Mouse (Mus musculus): ENCODE data around the gene Trir. TPM values are rescaled to one million over a fixed set of nuclear protein-coding genes. Genes with fewer than 3 reads are reported as not detected.
A peak's percentile ranks its signal among the peaks of the same experiment; 100 is the strongest.

The Trir gene
- polyA plus RNA-seq, 1 experiment from 2014 or later: 110 TPM

DNA sequence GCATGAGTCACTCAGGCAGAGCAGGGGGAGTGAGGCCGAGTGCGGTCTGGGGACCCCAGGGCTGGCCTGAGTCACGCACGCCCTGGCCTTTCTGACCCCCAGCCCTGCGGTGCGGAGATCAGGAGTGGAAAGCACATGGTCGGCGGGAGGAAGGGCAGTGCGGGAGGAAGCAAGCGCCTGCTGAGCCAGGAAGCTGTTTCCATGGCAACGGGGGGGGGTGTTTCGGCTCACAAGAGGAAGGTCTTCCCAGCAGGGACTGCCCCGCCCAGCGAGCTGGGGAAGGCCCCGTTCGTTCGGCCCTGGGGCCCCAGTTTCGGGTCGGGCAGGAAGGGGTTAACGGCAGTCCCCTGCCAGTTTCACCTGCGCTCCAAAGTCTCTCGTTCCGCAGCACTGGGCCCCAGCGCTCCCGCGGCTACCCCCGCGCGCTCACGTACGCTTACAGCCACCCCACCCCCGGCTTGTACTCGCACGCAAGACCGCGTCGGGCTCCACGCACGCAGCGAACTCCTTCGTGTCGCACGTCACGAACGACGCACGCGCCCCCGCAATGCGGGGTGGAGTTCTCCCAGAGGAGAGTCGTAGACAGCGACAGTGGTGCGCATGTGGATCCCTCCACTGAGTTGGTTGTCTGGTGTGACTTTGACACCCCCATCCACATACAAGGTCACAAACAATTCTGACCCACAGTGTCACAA, 40.8 kb upstream of the Trir start:
- Histone ChIP-seq H3K27me3 (replicated peaks) (no peaks in the 10 kb centered on the region), H3K36me3 (no peaks in the 10 kb centered on the region), H3K4me2 (replicated peaks) (peak overlapping the region; percentile 99), H3K4me1 (replicated peaks) (peaks cover 54% of the 10 kb centered on the region), H3K9me3 (no peaks in the 10 kb centered on the region), H3K9ac (peak overlapping the region; percentile 56), H3K4me3 (replicated peaks) (peak overlapping the region; percentile 51), H3K27ac (peak overlapping the region; percentile 88)
- under 1% methylated on average over 53 of the region's 53 CpGs for WGBS
- ATAC-seq: peak; percentile 50

DNA sequence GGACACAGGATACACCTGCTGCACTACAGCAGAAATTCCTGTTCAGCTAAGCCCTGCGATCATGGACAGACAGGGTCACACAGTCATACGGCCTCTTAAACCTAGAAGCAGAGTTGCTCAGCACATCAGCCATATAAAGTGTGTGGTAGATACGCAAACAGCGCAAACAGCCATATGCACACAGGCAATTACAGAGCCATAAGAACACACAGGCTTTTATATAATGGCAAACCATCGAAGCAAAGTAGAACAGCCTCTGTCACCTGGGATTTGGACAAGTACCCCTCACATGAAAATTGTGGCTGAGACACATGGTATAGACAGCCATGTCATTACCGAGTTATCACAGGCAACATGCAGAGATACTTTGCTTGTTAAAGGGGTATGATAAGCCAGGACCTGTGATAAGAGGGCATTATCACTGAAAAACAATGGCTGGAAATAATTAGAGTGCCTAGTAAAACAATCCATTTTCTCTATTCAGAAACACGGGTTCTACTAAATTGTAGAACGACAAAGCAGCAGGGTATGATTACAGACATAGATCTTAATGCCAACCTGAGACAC, 40.2 kb upstream of the Trir start:
- Histone ChIP-seq H3K27ac (peak overlapping the region; percentile 88), H3K36me3 (no peaks in the 10 kb centered on the region), H3K4me2 (replicated peaks) (peak overlapping the region; percentile 99), H3K27me3 (replicated peaks) (no peaks in the 10 kb centered on the region), H3K4me1 (replicated peaks) (peaks cover 54% of the 10 kb centered on the region), H3K4me3 (replicated peaks) (peak overlapping the region; percentile 51), H3K9ac (peak overlapping the region; percentile 56), H3K9me3 (no peaks in the 10 kb centered on the region)
- 32% methylated on average over 8 of the region's 8 CpGs for WGBS
- ATAC-seq: no peak

DNA sequence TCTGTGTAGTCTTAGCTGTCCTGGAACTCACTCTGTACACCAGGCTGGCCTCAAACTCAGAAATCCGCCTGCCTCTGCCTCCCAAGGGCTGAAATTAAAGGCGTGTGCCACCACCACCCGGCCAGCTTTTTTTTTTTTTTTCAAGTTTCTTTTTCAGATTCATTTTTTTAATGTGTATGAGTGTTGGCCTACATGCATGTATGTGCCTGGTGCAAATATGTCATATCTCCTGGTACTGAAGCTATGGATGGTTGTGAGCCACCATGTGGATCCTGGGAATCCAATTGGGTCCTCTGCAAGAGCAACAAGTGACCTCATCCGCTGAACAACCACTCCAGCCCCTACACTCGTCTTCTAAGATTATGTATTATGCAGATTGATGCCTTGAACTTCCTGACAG, 39.2 kb upstream of the Trir start:
- H3K36me3 ChIP-seq: no peaks in the 10 kb centered on the region
- H3K9ac ChIP-seq: no peak overlapping the region
- H3K4me1 ChIP-seq (replicated peaks): peaks cover 45% of the 10 kb centered on the region
- 78% methylated on average over 5 of the region's 5 CpGs for WGBS
- H3K9me3 ChIP-seq: no peaks in the 10 kb centered on the region
- H3K27ac ChIP-seq: peak overlapping the region; percentile 88; the same call in 1 of the 2 replicates
- no peak overlapping the region for H3K4me3 ChIP-seq (replicated peaks)
- no peak overlapping the region for H3K4me2 ChIP-seq (replicated peaks)
- no peak for ATAC-seq
- H3K27me3 ChIP-seq (replicated peaks): no peaks in the 10 kb centered on the region

DNA sequence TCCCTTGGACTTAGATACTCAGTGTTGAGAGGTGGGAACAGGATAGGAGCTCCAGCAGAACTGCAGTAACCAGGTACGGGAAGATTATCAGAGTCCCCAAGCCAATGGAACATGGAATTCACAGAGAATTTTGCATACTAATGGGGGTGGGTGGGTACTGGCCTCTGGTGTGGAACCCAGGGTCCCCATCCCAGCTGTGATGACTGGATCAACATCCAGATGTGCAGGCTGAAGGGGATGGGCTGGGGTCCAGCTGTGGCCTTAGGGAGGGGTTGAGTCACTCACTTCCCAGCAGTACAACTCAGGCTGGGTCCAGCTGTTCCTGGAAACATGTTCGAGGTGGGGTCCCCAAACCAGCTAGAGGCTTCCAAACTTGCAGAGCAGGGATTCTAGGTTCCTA, 38.7 kb upstream of the Trir start:
- ATAC-seq: no peak
- H3K4me2 ChIP-seq (replicated peaks): no peak overlapping the region
- H3K36me3 ChIP-seq: no peaks in the 10 kb centered on the region
- peaks cover 41% of the 10 kb centered on the region for H3K4me1 ChIP-seq (replicated peaks)
- no peak overlapping the region for H3K4me3 ChIP-seq (replicated peaks)
- H3K27me3 ChIP-seq (replicated peaks): no peaks in the 10 kb centered on the region
- H3K27ac ChIP-seq: no peak overlapping the region
- no peak overlapping the region for H3K9ac ChIP-seq
- H3K9me3 ChIP-seq: no peaks in the 10 kb centered on the region
- WGBS: 64% methylated on average over 2 of the region's 2 CpGs

DNA sequence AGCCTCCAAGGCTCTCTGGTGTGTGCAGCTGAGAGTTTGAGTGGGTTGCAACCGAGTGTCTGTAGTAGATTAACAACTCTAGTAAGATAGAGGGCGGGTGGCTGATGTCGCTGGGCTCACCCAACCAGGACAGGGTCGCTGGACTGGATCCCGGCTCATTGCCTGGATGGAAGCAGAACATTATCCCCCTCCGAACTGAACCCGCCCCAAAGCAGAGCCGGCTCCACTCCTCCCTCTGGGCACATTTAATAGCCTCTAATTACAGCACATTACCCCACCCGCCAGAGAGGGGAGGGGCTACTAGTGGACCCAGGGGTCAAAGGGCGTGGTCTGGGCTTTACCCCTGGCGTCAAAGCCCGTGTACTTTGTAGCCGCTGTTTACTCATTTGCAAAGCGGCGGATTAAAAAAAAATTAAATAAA, 37.3 kb upstream of the Trir start:
- peak overlapping the region; percentile 70 for H3K27ac ChIP-seq
- no peaks in the 10 kb centered on the region for H3K36me3 ChIP-seq
- H3K4me1 ChIP-seq (replicated peaks): peaks cover 35% of the 10 kb centered on the region
- 11% methylated on average over 15 of the region's 15 CpGs for WGBS
- H3K4me2 ChIP-seq (replicated peaks): peak overlapping the region; percentile 83
- H3K27me3 ChIP-seq (replicated peaks): no peaks in the 10 kb centered on the region
- H3K4me3 ChIP-seq (replicated peaks): peak overlapping the region; percentile 54; the same call in 1 of the 2 replicates
- no peak for ATAC-seq
- no peaks in the 10 kb centered on the region for H3K9me3 ChIP-seq
- peak overlapping the region; percentile 33; the same call in 1 of the 2 replicates for H3K9ac ChIP-seq

DNA sequence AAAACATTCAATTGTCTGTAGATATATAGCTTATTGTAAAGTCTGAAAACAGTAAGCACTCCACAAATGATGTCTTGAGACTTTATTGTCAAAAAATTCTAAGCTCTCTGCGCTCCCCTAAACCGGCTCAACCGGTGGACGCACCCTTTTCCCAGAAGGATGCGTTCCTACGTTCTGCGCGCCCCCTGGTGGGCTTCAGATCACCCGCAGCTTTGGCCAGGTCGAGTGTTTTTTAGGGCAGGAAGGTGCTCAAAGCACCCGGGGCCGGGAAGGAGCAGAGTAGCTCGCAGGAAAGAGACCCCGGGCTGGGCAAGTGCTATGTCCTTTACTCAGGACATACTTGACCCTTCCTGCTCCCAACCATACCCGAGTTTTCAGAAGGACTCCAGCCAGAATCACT, 36.8 kb upstream of the Trir start:
- H3K4me1 ChIP-seq (replicated peaks): peaks cover 30% of the 10 kb centered on the region
- peak; percentile 62 for ATAC-seq
- no peaks in the 10 kb centered on the region for H3K9me3 ChIP-seq
- WGBS: under 1% methylated on average over 15 of the region's 15 CpGs
- H3K4me2 ChIP-seq (replicated peaks): peak overlapping the region; percentile 83
- H3K27me3 ChIP-seq (replicated peaks): no peaks in the 10 kb centered on the region
- peak overlapping the region; percentile 75 for H3K27ac ChIP-seq
- peak overlapping the region; percentile 54 for H3K4me3 ChIP-seq (replicated peaks)
- no peaks in the 10 kb centered on the region for H3K36me3 ChIP-seq
- peak overlapping the region; percentile 63 for H3K9ac ChIP-seq

DNA sequence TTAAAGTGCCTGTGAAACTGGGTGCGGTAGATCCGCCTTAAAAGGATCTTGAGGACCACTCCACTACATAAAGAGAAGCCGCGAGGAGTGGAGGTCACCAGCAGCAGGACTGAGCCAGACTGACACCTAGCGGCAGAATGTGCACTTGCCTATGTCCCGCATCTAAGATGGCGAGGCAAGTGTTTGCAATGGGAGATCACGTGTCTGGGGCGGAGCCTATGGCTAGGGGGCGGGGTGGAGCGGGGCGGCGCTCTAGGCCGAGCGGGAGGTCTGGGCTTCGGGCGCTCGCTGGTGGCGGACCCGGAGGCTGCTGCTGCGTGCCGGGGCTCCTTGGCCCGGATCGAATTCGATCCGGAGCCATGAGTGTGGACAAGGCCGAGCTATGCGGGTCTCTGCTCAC, 36.3 kb upstream of the Trir start, which contains the start of gene Hook2:
Gene Hook2 (plus strand): TSS at position 255 of the 400 bp plus-strand sequence.
- peak within 1 kb of the TSS; percentile 63 for H3K9ac ChIP-seq
- H3K4me1 ChIP-seq (replicated peaks): peaks cover 25% of the 10 kb centered on the region
- peak within 1 kb of the TSS; percentile 54 for H3K4me3 ChIP-seq (replicated peaks)
- peak within 1 kb of the TSS; percentile 90 for H3K27ac ChIP-seq
- no peaks in the 10 kb centered on the region for H3K9me3 ChIP-seq
- WGBS: under 1% methylated on average over 28 of the region's 28 CpGs
- peak within 1 kb of the TSS; percentile 83 for H3K4me2 ChIP-seq (replicated peaks)
- no peaks in the 10 kb centered on the region for H3K36me3 ChIP-seq
- peak; percentile 87 for ATAC-seq
- no peaks in the 10 kb centered on the region for H3K27me3 ChIP-seq (replicated peaks)

DNA sequence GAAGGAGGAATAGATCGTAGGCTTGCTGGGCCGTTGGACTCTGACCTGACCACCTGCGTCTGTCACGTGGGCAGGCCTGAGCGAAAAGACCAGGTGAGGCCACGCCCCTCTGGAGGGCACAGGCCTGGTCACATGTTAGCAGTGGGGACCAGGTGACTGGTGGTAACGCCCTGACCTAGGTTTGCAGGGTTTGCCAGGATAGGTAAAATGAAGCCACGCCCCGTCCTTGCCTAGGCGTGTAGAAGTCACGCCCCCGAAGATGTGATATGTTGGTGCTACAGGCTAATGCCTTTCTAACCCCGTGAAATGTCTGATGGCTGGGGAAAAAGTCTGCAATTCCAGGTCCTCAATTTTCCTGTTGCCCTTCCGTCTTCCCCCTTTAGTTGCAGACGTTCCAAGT, 35.8 kb upstream of the Trir start:
- peak overlapping the region; percentile 58 for H3K9ac ChIP-seq
- no peaks in the 10 kb centered on the region for H3K27me3 ChIP-seq (replicated peaks)
- 2% methylated on average over 15 of the region's 15 CpGs for WGBS
- H3K9me3 ChIP-seq: no peaks in the 10 kb centered on the region
- ATAC-seq: peak; percentile 83
- no peaks in the 10 kb centered on the region for H3K36me3 ChIP-seq
- peaks cover 20% of the 10 kb centered on the region for H3K4me1 ChIP-seq (replicated peaks)
- H3K27ac ChIP-seq: peak overlapping the region; percentile 90
- peak overlapping the region; percentile 83 for H3K4me2 ChIP-seq (replicated peaks)
- peak overlapping the region; percentile 54 for H3K4me3 ChIP-seq (replicated peaks)

DNA sequence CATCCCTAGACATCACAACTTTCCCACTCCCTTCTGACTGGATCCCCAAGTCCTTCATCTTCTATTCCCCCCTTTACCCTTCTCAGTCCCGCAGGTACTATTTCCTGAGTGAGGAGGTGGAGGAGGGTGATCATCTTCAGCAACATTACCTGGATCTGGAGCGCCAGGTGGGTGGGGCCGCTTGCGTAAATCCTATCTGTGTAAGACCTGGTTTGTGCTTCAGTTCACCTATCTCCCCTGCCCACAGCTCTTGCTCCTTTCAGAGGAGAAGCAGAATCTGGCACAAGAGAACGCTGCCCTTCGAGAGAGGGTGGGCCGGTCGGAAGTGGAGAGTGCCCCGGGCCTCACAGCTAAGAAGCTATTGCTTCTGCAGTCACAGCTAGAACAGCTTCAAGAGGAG, 32.2 kb upstream of the Trir start:
- 79% methylated on average over 9 of the region's 9 CpGs for WGBS
- peaks cover 14% of the 10 kb centered on the region for H3K4me1 ChIP-seq (replicated peaks)
- H3K4me3 ChIP-seq (replicated peaks): no peak overlapping the region
- no peak overlapping the region for H3K9ac ChIP-seq
- H3K36me3 ChIP-seq: no peaks in the 10 kb centered on the region
- no peaks in the 10 kb centered on the region for H3K9me3 ChIP-seq
- H3K4me2 ChIP-seq (replicated peaks): no peak overlapping the region
- ATAC-seq: no peak
- no peak overlapping the region for H3K27ac ChIP-seq
- H3K27me3 ChIP-seq (replicated peaks): no peaks in the 10 kb centered on the region

DNA sequence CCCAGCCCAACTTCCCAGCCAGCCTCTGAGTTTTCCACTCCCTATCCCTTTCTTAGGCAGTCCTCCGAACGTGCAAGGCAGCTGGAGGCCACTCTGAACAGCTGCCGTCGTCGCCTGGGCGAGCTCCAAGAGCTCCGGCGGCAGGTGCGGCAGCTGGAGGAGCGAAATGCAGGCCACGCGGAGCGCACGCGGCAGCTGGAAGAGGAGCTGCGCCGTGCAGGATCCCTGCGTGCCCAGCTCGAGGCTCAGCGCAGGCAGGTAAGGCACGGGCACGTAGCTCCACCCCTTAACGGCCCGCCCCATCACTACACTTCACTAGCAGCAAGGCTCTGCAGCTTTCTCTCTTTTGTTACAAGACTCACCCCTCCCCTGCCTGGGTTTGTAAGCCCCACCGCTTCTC, 30.9 kb upstream of the Trir start:
- no peaks in the 10 kb centered on the region for H3K36me3 ChIP-seq
- peaks cover 13% of the 10 kb centered on the region for H3K4me1 ChIP-seq (replicated peaks)
- H3K4me3 ChIP-seq (replicated peaks): no peak overlapping the region
- H3K9ac ChIP-seq: no peak overlapping the region
- H3K4me2 ChIP-seq (replicated peaks): no peak overlapping the region
- no peak overlapping the region for H3K27ac ChIP-seq
- H3K9me3 ChIP-seq: no peaks in the 10 kb centered on the region
- ATAC-seq: no peak
- WGBS: 36% methylated on average over 25 of the region's 25 CpGs
- no peaks in the 10 kb centered on the region for H3K27me3 ChIP-seq (replicated peaks)

DNA sequence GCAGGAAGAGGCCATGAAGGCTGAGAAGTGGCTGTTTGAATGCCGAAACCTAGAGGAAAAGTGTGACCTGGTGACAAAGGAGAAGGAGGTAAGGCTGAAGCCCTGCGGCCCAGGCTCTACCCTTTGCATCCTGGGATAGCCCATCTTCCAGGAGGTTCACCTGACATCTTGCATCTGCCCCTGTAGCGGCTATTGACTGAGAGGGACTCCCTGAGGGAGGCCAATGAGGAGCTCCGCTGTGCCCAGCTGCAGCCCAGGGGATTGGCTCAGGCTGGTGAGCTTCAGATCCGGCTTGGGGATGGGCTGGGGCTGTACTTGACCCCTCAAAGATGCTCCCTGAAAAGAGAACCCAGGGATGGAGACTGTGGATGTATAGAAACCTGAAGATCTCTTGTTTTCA, 29.6 kb upstream of the Trir start:
- H3K9me3 ChIP-seq: no peaks in the 10 kb centered on the region
- no peak overlapping the region for H3K9ac ChIP-seq
- H3K4me3 ChIP-seq (replicated peaks): no peak overlapping the region
- no peak overlapping the region for H3K27ac ChIP-seq
- H3K36me3 ChIP-seq: no peaks in the 10 kb centered on the region
- 86% methylated on average over 5 of the region's 5 CpGs for WGBS
- H3K27me3 ChIP-seq (replicated peaks): no peaks in the 10 kb centered on the region
- H3K4me1 ChIP-seq (replicated peaks): peaks cover 5% of the 10 kb centered on the region; the same call in 1 of the 2 replicates
- no peak for ATAC-seq
- no peak overlapping the region for H3K4me2 ChIP-seq (replicated peaks)

DNA sequence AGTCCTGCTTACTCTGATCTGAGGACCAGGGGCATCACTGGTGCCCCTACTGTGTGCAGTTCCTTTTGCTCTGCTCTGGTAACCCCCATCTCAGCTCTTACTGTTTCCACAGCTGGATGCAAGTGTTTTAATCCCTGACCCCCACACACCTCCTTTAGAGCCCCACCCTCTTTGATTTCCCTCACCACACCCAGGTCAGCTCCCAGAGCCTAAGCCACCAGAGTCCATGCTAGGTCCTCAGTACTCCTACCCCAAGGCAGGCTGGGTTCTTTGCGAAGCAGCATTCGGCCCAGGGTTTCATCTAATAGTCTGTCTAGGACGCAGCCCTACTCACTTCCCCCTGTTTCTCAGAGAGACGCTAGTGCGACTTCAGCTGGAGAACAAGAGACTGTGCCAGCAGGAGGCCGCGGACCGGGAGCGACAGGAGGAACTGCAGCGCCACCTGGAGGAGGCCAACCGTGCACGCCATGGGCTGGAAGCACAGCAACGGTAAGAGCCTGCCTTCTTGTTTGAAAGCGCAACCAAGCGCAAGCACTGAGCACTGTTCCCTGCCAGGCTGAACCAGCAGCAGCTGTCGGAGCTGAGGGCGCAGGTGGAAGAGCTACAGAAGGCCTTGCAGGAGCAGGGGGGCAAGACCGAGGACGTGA, 28.9 kb upstream of the Trir start:
- Histone ChIP-seq H3K4me3 (replicated peaks) (no peak overlapping the region), H3K9me3 (no peaks in the 10 kb centered on the region), H3K27ac (no peak overlapping the region), H3K4me2 (replicated peaks) (peak overlapping the region; percentile 30; the same call in 1 of the 2 replicates), H3K4me1 (replicated peaks) (peaks cover 5% of the 10 kb centered on the region; the same call in 1 of the 2 replicates), H3K27me3 (replicated peaks) (no peaks in the 10 kb centered on the region), H3K36me3 (no peaks in the 10 kb centered on the region), H3K9ac (no peak overlapping the region)
- peak; percentile 72 for ATAC-seq
- 8% methylated on average over 19 of the region's 19 CpGs for WGBS
